Mouse (Mus musculus) lung, postnatal 0 days (tissue): ENCODE results near the gene Slc17a8.

Source experiments
- CTCF ChIP-seq: IDR thresholded peaks from 2 replicates; pipeline ENCODE4 v1.5.1; 2016; ENCODE audit warnings: antibody characterized with exemption, mild to moderate bottlenecking
- EP300 ChIP-seq: IDR thresholded peaks from 2 replicates; pipeline ENCODE4 v1.6.1; 2016; ENCODE audit warnings: antibody characterized with exemption, mild to moderate bottlenecking, control low read depth

GRCm38 (mm10) chr10:89651691-89652090 is 30.6 kb upstream of the Slc17a8 start:
- TF ChIP-seq CTCF = no peak
- no peak for TF ChIP-seq EP300
